Mouse (Mus musculus) embryo, embryonic 11 days (tissue): ENCODE results near the gene Ahr.

ENCODE experiments used
- DNase-seq: peaks from one replicate; pipeline ENCODE4 v3.0.0-alpha.2; 2015

Gene Ahr

GRCm38 (mm10) chr12:35495195-35495594 lies 39.6 kb downstream of the Ahr start:
- peak; percentile 19 for DNase-seq

GRCm38 (mm10) chr12:35480764-35481163 lies 54.1 kb downstream of the Ahr start:
- no peak for DNase-seq

- no peak for DNase-seq
Measured at GRCm38 (mm10) chr12:35478906-35479305, 55.9 kb downstream of the Ahr start.

DNA sequence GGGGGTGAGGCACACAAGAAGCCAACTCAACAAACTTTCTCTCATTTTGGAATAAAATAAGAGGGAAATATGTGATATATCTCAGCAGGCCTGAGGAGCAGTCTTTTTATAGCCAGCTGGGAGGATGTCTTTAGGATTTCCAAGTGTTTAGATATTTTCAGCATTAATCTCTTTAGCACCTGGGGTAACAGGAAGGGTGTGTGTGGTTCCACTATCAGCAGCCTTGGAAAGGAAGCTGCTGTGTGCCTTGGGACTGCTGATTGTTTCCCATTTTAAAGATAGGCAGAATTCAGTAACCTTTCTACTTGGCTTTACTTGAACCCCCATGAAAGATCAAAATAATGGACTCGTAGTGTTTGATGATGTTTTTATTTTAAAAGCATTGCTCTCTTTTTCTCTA lies 71.4 kb downstream of the Ahr start:
- no peak for DNase-seq

DNA sequence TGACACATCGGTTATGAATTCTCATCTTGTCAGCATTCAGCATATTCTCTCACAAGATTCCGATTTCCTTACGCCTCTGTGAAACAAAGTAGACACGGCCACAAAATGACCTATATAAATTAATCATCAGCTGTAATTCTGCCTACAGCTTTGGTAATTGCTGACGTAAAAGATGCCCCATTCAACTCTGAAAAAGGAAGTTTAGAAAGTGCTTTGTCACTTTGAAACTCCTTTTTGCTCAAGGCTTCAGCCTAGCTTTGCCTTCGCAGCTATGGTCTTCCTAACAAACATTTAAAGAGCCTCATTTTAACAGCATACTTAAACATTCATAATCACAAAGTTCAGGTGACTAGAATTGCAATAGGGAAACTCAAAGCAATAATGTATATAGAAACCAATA lies 72.2 kb downstream of the Ahr start:
- no peak for DNase-seq

DNA sequence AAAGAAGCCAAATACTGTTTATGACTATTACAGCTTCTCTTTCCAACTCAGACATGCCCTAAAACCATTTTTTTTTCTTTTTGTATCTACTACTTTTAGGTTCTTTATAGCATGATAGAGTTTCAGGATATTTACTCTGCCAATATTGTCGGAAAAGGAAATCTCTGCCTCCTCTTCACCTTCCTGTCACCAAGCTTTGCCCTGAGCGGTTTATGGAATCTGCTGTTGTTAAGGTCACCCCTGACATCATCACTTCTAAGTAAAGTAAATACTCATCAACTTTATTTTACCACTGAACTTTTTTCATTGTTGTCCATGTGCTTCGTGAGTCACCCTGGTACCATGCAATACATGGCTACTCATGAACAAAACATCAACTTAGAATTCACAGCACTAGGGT lies 75.2 kb downstream of the Ahr start:
- no peak for DNase-seq
